Mouse (Mus musculus): ENCODE data around the gene Nxph3. TPM values are rescaled to one million over a fixed set of nuclear protein-coding genes. Genes with fewer than 3 reads are reported as not detected.

The Nxph3 gene
- polyA plus RNA-seq, 1 experiment from 2014 or later: 7.5 TPM

DNA sequence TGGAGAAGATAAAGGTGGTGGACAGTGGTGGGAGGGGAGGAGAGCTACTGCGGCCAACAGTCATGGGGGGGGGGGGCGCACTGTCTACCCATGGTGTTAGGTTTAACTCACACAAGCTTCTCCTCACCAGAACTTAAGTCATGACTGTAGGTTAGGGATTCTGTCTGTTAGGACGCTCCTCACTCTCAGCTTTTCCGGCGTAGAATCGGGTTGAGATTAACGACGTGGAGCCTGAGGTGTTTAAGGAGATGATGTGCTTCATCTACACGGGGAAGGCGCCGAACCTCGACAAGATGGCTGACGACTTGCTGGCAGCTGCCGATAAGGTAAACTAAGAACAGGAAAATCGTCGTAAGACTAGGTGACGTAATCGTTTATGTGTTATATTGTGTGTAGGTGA lies 28.7 kb downstream of the Nxph3 start:
- Histone ChIP-seq H3K4me3 (replicated peaks; ENCODE audit: low read length) (no peak overlapping the region), H3K4me2 (ENCODE audit: low read length) (no peak overlapping the region), H3K36me3 (ENCODE audit: control insufficient read depth, insufficient read depth) (peaks cover 13% of the 10 kb centered on the region), H3K27me3 (replicated peaks; ENCODE audit: control insufficient read depth, insufficient read depth, low read length) (no peaks in the 10 kb centered on the region), H3K4me1 (replicated peaks; ENCODE audit: control insufficient read depth, insufficient read depth, low read length) (no peaks in the 10 kb centered on the region), H3K9me3 (ENCODE audit: control insufficient read depth, low read length) (no peaks in the 10 kb centered on the region), H3K27ac (ENCODE audit: low read length) (no peak overlapping the region), H3K9ac (replicated peaks; ENCODE audit: low read depth, low read length) (no peak overlapping the region)
- 95% methylated on average over 18 of the region's 18 CpGs for WGBS
- ATAC-seq: no peak

DNA sequence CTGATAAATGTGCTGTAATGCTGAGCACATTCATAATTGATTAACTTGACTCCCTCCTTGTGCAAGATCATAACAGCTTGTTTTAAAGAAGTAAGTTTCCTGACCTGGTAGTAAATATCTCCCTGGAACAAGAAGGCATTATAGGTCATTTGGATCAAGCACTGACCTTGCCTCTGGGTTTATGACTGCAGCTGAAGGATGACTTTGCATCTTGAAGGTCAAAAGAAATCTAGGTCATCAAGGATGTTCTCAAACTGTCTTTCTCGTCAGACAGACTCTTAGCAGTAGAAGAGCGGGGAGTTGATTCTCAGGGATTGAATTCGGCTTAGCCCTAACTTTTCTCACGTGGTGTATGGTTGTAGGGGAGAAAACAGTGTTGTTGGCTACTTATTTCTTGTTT lies 33.7 kb downstream of the Nxph3 start:
- Histone ChIP-seq H3K36me3 (ENCODE audit: control insufficient read depth, insufficient read depth) (peaks cover 13% of the 10 kb centered on the region), H3K27ac (ENCODE audit: low read length) (no peak overlapping the region), H3K4me2 (ENCODE audit: low read length) (no peak overlapping the region), H3K9ac (replicated peaks; ENCODE audit: low read depth, low read length) (no peak overlapping the region), H3K27me3 (replicated peaks; ENCODE audit: control insufficient read depth, insufficient read depth, low read length) (no peaks in the 10 kb centered on the region), H3K4me1 (replicated peaks; ENCODE audit: control insufficient read depth, insufficient read depth, low read length) (no peaks in the 10 kb centered on the region), H3K9me3 (ENCODE audit: control insufficient read depth, low read length) (no peaks in the 10 kb centered on the region), H3K4me3 (replicated peaks; ENCODE audit: low read length) (no peak overlapping the region)
- no peak for ATAC-seq
- WGBS: 91% methylated on average over 4 of the region's 4 CpGs

DNA sequence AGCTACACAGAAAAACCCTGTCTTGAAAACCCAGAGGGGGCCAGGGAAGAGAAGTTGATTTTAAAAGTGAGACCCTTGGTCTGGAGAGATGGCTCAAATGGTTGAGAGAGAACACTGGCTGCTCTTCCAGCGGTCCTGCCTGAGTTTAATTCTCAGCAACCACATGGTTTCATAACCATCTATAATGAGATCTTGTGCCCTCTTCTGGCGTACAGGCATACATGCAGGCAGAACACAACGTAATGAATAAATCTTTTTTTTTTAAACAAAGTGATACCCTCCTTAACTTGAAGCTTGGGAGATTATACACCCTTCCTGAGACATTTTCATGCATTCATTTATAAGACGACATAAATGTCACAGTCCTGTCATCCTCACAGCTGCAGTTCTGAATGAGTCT lies 34.9 kb downstream of the Nxph3 start:
- Histone ChIP-seq H3K9me3 (ENCODE audit: control insufficient read depth, low read length) (no peaks in the 10 kb centered on the region), H3K36me3 (ENCODE audit: control insufficient read depth, insufficient read depth) (peaks cover 5% of the 10 kb centered on the region; the same call in 1 of the 2 replicates), H3K4me3 (replicated peaks; ENCODE audit: low read length) (no peak overlapping the region), H3K4me1 (replicated peaks; ENCODE audit: control insufficient read depth, insufficient read depth, low read length) (no peaks in the 10 kb centered on the region), H3K27ac (ENCODE audit: low read length) (no peak overlapping the region; the same call in 1 of the 2 replicates), H3K4me2 (ENCODE audit: low read length) (no peak overlapping the region), H3K27me3 (replicated peaks; ENCODE audit: control insufficient read depth, insufficient read depth, low read length) (no peaks in the 10 kb centered on the region), H3K9ac (replicated peaks; ENCODE audit: low read depth, low read length) (no peak overlapping the region)
- WGBS: 80% methylated on average over 4 of the region's 4 CpGs
- ATAC-seq: no peak

DNA sequence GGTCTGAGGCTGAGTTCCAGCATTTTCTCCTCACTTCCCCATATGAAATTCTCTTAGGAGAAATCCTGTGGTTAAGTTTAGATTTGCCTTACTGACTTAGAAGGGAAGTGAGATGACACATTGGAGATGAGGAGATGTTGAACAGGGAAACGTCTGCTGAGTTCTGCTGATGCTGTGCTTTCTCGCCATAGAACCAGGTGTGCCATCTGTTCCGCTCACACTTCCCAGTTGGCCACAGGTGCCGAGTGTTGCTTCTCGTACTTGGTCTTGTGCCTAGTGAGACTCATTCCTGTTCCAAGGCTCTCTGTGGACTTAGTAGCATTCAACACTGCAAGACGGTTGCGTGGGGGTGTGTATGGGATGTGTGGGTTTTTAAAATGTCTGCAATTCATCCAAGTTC lies 38.0 kb downstream of the Nxph3 start:
- H3K4me3 ChIP-seq (replicated peaks; ENCODE audit: low read length): no peak overlapping the region
- H3K36me3 ChIP-seq (ENCODE audit: control insufficient read depth, insufficient read depth): peaks cover 9% of the 10 kb centered on the region
- no peak overlapping the region for H3K4me2 ChIP-seq (ENCODE audit: low read length)
- no peaks in the 10 kb centered on the region for H3K27me3 ChIP-seq (replicated peaks; ENCODE audit: control insufficient read depth, insufficient read depth, low read length)
- no peak overlapping the region for H3K9ac ChIP-seq (replicated peaks; ENCODE audit: low read depth, low read length)
- ATAC-seq: peak; percentile 40; the same call in 1 of the 2 replicates
- WGBS: 57% methylated on average over 7 of the region's 7 CpGs
- no peak overlapping the region for H3K27ac ChIP-seq (ENCODE audit: low read length)
- H3K9me3 ChIP-seq (ENCODE audit: control insufficient read depth, low read length): no peaks in the 10 kb centered on the region
- no peaks in the 10 kb centered on the region for H3K4me1 ChIP-seq (replicated peaks; ENCODE audit: control insufficient read depth, insufficient read depth, low read length)

DNA sequence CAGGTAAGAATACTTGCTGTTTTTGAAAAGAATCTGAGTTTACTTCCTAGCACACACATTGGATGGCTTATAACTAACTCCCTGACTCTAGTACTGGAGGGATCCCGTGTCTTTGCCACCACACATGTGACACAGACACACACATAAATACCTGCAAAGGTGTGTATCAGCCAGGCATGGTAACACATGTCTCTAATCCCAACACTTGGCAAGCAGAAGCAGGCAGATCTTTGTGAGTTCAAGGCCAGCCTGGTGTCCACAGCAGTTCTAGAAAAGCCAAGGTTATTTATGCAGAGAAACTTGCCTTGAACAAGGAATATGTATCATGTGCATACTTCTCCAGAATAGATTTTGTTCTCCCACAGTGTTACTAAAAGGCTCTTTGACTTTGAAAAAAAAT lies 40.9 kb downstream of the Nxph3 start:
- no peak overlapping the region for H3K9ac ChIP-seq (replicated peaks; ENCODE audit: low read depth, low read length)
- peaks cover 8% of the 10 kb centered on the region for H3K36me3 ChIP-seq (ENCODE audit: control insufficient read depth, insufficient read depth)
- H3K4me3 ChIP-seq (replicated peaks; ENCODE audit: low read length): no peak overlapping the region
- no peak overlapping the region for H3K4me2 ChIP-seq (ENCODE audit: low read length)
- no peak overlapping the region for H3K27ac ChIP-seq (ENCODE audit: low read length)
- no peaks in the 10 kb centered on the region for H3K4me1 ChIP-seq (replicated peaks; ENCODE audit: control insufficient read depth, insufficient read depth, low read length)
- H3K27me3 ChIP-seq (replicated peaks; ENCODE audit: control insufficient read depth, insufficient read depth, low read length): no peaks in the 10 kb centered on the region
- no peaks in the 10 kb centered on the region for H3K9me3 ChIP-seq (ENCODE audit: control insufficient read depth, low read length)
- WGBS: 91% methylated on average over 1 of the region's 1 CpGs
- ATAC-seq: no peak

DNA sequence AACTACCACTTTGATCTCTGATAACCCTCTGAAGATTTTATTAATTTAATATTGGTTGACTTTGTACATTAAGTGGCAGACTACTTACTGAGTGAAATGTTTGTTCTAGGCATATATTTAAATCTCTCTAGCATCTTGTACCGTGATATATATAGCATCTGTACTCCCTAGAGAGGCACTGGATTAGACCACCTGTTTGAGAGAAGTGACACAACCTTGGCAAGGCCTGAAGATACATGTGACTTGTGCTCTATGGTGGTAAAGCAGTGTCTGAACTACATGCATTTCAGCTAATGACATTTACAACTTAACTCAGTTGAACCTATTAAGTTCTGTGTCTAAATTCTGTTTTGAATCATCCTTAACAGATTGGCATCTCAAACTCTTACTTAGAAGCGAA lies 41.4 kb downstream of the Nxph3 start:
- no peak overlapping the region for H3K27ac ChIP-seq (ENCODE audit: low read length)
- no peaks in the 10 kb centered on the region for H3K27me3 ChIP-seq (replicated peaks; ENCODE audit: control insufficient read depth, insufficient read depth, low read length)
- 77% methylated on average over 2 of the region's 2 CpGs for WGBS
- no peak for ATAC-seq
- H3K9ac ChIP-seq (replicated peaks; ENCODE audit: low read depth, low read length): no peak overlapping the region
- no peak overlapping the region for H3K4me3 ChIP-seq (replicated peaks; ENCODE audit: low read length)
- H3K9me3 ChIP-seq (ENCODE audit: control insufficient read depth, low read length): no peaks in the 10 kb centered on the region
- no peaks in the 10 kb centered on the region for H3K4me1 ChIP-seq (replicated peaks; ENCODE audit: control insufficient read depth, insufficient read depth, low read length)
- peaks cover 8% of the 10 kb centered on the region for H3K36me3 ChIP-seq (ENCODE audit: control insufficient read depth, insufficient read depth)
- no peak overlapping the region for H3K4me2 ChIP-seq (ENCODE audit: low read length)

DNA sequence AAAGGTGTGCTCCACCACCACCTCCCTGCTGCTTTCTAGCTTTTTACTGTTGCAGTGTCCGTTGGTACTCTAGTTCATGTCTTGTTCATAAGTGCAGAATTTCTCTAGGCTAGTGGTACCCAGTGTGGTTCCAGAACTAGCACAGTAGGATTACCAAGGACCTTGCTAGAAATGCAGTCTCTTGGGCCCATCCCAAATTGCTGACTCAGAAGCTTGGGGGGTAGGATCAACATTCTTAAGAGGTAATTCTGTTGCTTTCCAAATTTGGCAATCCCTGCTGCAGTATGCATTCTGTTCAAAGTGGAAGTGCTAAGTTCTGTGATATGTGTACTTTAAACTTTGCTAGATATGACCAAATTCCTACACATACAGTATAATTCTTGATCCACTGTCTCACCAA lies 46.6 kb downstream of the Nxph3 start:
- WGBS: 88% methylated on average over 1 of the region's 1 CpGs
- Histone ChIP-seq H3K9me3 (ENCODE audit: control insufficient read depth, low read length) (no peaks in the 10 kb centered on the region), H3K27me3 (replicated peaks; ENCODE audit: control insufficient read depth, insufficient read depth, low read length) (no peaks in the 10 kb centered on the region), H3K4me3 (replicated peaks; ENCODE audit: low read length) (no peak overlapping the region), H3K4me1 (replicated peaks; ENCODE audit: control insufficient read depth, insufficient read depth, low read length) (no peaks in the 10 kb centered on the region), H3K36me3 (ENCODE audit: control insufficient read depth, insufficient read depth) (peaks cover 5% of the 10 kb centered on the region), H3K9ac (replicated peaks; ENCODE audit: low read depth, low read length) (no peak overlapping the region), H3K27ac (ENCODE audit: low read length) (no peak overlapping the region), H3K4me2 (ENCODE audit: low read length) (no peak overlapping the region)
- no peak for ATAC-seq

DNA sequence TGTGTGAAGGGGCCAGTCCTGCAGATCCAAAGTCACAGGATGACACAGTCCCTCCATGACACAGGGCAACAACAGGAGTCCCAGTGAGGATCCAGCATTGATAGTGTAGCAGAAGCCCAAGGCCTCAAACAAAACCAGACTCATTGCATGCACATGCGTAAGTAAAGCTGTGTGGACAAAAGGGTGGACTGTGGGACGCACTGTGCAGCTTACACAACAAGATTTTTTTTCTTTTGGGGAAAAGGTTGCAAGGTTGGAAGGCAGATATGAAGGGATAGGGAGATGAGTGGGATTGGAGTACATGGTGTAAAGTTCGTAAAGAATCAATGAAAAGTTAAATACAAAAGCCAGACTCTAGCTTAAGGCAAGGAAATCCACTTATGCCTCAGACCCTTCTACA lies 52.2 kb downstream of the Nxph3 start:
- Histone ChIP-seq H3K9me3 (ENCODE audit: control insufficient read depth, low read length) (no peaks in the 10 kb centered on the region), H3K4me2 (ENCODE audit: low read length) (no peak overlapping the region), H3K36me3 (ENCODE audit: control insufficient read depth, insufficient read depth) (no peaks in the 10 kb centered on the region), H3K9ac (replicated peaks; ENCODE audit: low read depth, low read length) (no peak overlapping the region), H3K4me3 (replicated peaks; ENCODE audit: low read length) (no peak overlapping the region), H3K4me1 (replicated peaks; ENCODE audit: control insufficient read depth, insufficient read depth, low read length) (no peaks in the 10 kb centered on the region), H3K27me3 (replicated peaks; ENCODE audit: control insufficient read depth, insufficient read depth, low read length) (no peaks in the 10 kb centered on the region), H3K27ac (ENCODE audit: low read length) (no peak overlapping the region)
- WGBS: 87% methylated on average over 3 of the region's 3 CpGs
- no peak for ATAC-seq

DNA sequence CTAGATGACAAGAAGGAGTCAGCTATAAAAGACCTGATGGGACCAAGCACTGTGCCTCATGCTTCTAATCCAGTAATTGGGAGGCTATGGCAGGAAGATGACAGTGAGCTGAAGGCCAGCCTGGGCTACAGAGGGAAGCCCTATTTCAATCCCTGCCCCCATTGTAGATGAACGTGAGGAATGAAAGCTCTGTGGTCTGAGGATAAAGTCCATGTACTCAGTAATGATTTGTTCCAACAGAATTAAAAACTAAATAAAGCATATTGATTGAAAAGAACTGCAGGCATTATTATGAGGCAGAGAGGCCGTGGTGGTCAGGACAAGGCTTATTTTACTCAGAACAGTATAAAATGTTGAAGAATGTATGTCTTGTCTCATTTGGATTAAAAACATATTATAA lies 53.5 kb downstream of the Nxph3 start:
- Histone ChIP-seq H3K9me3 (ENCODE audit: control insufficient read depth, low read length) (no peaks in the 10 kb centered on the region), H3K4me3 (replicated peaks; ENCODE audit: low read length) (no peak overlapping the region), H3K9ac (replicated peaks; ENCODE audit: low read depth, low read length) (no peak overlapping the region), H3K4me2 (ENCODE audit: low read length) (no peak overlapping the region), H3K36me3 (ENCODE audit: control insufficient read depth, insufficient read depth) (no peaks in the 10 kb centered on the region), H3K27ac (ENCODE audit: low read length) (no peak overlapping the region), H3K27me3 (replicated peaks; ENCODE audit: control insufficient read depth, insufficient read depth, low read length) (no peaks in the 10 kb centered on the region), H3K4me1 (replicated peaks; ENCODE audit: control insufficient read depth, insufficient read depth, low read length) (no peaks in the 10 kb centered on the region)
- WGBS: 92% methylated on average over 2 of the region's 2 CpGs
- ATAC-seq: no peak
